Mouse (Mus musculus): ENCODE measurements around the gene Alg12.

DNA sequence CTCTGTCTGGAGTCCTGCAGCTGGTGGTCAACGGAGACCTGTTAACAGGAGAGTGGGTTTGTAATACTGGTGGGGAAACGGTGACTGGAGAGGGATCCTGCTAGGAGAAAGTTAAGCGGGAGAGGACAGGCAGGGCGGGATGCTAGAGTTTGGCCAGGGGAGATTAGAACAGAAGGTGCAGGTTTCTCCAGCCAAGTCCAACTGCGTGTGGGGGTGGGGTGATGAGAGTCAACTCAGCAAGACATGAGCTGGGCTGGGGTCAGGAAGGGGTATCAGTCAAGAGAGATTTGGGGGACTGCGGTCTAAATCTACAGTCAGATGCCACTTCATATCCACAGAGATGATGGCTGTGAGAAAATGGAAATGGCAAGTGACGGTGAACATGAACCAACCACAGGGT is 25.8 kb upstream of the Alg12 start:
- TF ChIP-seq CTCF (IDR thresholded peaks at IDR 0.05; ENCODE audit: low read depth), result no peak
- TF ChIP-seq EP300 (IDR thresholded peaks at IDR 0.05; ENCODE audit: low read depth), result no peak
